Mouse (Mus musculus) heart, embryonic 10.5 days (tissue): Measurements from ENCODE around the gene Drc7. TPM values are rescaled to one million over a fixed set of nuclear protein-coding genes. Genes with fewer than 3 reads are reported as not detected.
"Not testable (repeated sequence)": the region's sequence is repeated elsewhere in the genome, so short reads cannot be mapped to it uniquely, and the experiment has no call there.

Source experiments
- DNase-seq: peaks from one replicate; pipeline ENCODE4 v3.0.0-alpha.2; 2017; ENCODE audit warnings: low spot score
- H3K27ac ChIP-seq: fragments of 300-500 bp; sonication (generic); 2 replicates; pipeline ENCODE4 v1.5.1; 2016; ENCODE audit warnings: mild to moderate bottlenecking
- H3K27me3 ChIP-seq: fragments of 300-500 bp; sonication (generic); 2 replicates; pipeline ENCODE4 v1.6.1; 2016; ENCODE audit warnings: mild to moderate bottlenecking; ENCODE audit not compliant: poor library complexity, insufficient read depth, severe bottlenecking
- H3K36me3 ChIP-seq: fragments of 300-500 bp; sonication (generic); 2 replicates; pipeline ENCODE4 v1.6.1; 2016; ENCODE audit warnings: mild to moderate bottlenecking, moderate library complexity
- H3K4me1 ChIP-seq: fragments of 300-500 bp; sonication (generic); 2 replicates; pipeline ENCODE4 v1.6.1; 2016; ENCODE audit warnings: mild to moderate bottlenecking
- H3K4me3 ChIP-seq: fragments of 300-500 bp; sonication (generic); 2 replicates; pipeline ENCODE4 v1.5.1; 2016; ENCODE audit warnings: mild to moderate bottlenecking, moderate library complexity
- H3K9me3 ChIP-seq: fragments of 300-500 bp; sonication (generic); 2 replicates; pipeline ENCODE4 v1.6.1; 2016; ENCODE audit warnings: mild to moderate bottlenecking, moderate library complexity
- WGBS: fragments of 180-500 bp; shearing (Covaris S2); methylation state at CpG from one replicate; pipeline ENCODE4 v1.1.7; 2016; 5-methylcytosine and 5-hydroxymethylcytosine counted together
- polyA plus RNA-seq: library from polyadenylated mRNA; unstranded; fragments of >200 nt; fragmentation: Nextera tagmentation; extraction: Ambion mirVana; gene quantifications from 2 replicates; pipeline ENCODE4 v1.2.1, GENCODE M21; 2016

The Drc7 gene
- polyA plus RNA-seq: 0.09 TPM in 1 of 2 replicates, not detected in the other

- no peak within 1 kb of the TSS for H3K4me3 ChIP-seq
- DNase-seq: no peak
- peaks cover 11% of the 10 kb centered on the region; the same call in 1 of the 2 replicates for H3K4me1 ChIP-seq
- H3K36me3 ChIP-seq: no peaks in the 10 kb centered on the region
- H3K27ac ChIP-seq: no peak within 1 kb of the TSS
- WGBS: 24% methylated on average over 2 of the region's 2 CpGs
- no peaks in the 10 kb centered on the region for H3K9me3 ChIP-seq
- no peaks in the 10 kb centered on the region for H3K27me3 ChIP-seq
Observed at GRCm38 (mm10) chr8:95054927-95055510, at the start of gene Drc7. Drc7 (plus strand) TSS chr8:95055103.

GRCm38 (mm10) chr8:95012442-95012919 is 42.4 kb upstream of the Drc7 start:
- WGBS: 73% methylated on average over 15 of the region's 15 CpGs
- no peak overlapping the region for H3K27ac ChIP-seq
- DNase-seq: no peak
- H3K9me3 ChIP-seq: no peaks in the 10 kb centered on the region
- H3K4me3 ChIP-seq: no peak overlapping the region
- peaks cover 38% of the 10 kb centered on the region for H3K36me3 ChIP-seq
- peaks cover 4% of the 10 kb centered on the region; the same call in 1 of the 2 replicates for H3K27me3 ChIP-seq
- H3K4me1 ChIP-seq: peaks cover 16% of the 10 kb centered on the region

DNA sequence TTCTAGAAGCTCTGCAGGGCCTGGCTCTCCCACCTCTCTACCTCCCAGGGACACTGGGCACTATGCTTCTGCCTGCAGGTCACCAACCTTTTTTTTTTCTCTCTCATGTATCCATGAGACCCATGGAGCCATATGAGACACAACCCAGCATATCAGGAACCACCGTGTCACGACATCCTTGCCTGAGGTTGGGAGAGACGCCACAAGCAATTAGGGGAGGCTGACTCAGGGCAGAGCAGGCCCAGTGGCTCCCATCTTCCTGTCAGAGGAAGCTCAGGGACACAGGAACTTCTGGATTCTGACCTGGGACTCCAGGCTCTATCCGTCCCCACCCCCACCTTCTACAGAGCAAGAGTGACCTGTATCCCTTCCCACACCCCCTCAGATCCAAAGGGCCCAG is 39.0 kb upstream of the Drc7 start:
- Histone ChIP-seq H3K4me3 (no peak overlapping the region), H3K9me3 (no peaks in the 10 kb centered on the region), H3K27me3 (no peaks in the 10 kb centered on the region), H3K4me1 (peaks cover 28% of the 10 kb centered on the region), H3K27ac (no peak overlapping the region), H3K36me3 (peaks cover 20% of the 10 kb centered on the region)
- DNase-seq: no peak
- 68% methylated on average over 4 of the region's 4 CpGs for WGBS

- no peak overlapping the region for H3K4me3 ChIP-seq
- H3K4me1 ChIP-seq: peaks cover 30% of the 10 kb centered on the region
- no peaks in the 10 kb centered on the region for H3K27me3 ChIP-seq
- 45% methylated on average over 4 of the region's 4 CpGs for WGBS
- H3K27ac ChIP-seq: no peak overlapping the region
- DNase-seq: no peak
- H3K9me3 ChIP-seq: no peaks in the 10 kb centered on the region
- peaks cover 13% of the 10 kb centered on the region for H3K36me3 ChIP-seq
Observed at GRCm38 (mm10) chr8:95016684-95017083, 38.2 kb upstream of the Drc7 start.

- 67% methylated on average over 11 of the region's 11 CpGs for WGBS
- no peaks in the 10 kb centered on the region for H3K27me3 ChIP-seq
- DNase-seq: no peak
- 0 out of 2 replicates have a peak, but pooled peaks cover 7% of the 10 kb centered on the region for H3K36me3 ChIP-seq
- peaks cover 31% of the 10 kb centered on the region for H3K4me1 ChIP-seq
- H3K27ac ChIP-seq: no peak within 1 kb of the TSS
- H3K4me3 ChIP-seq: no peak within 1 kb of the TSS
- no peaks in the 10 kb centered on the region for H3K9me3 ChIP-seq
Observed at GRCm38 (mm10) chr8:95017451-95017850, 37.5 kb upstream of the Drc7 start, which contains the start of gene Adgrg3. Adgrg3 (plus strand) TSS chr8:95017692.

DNA sequence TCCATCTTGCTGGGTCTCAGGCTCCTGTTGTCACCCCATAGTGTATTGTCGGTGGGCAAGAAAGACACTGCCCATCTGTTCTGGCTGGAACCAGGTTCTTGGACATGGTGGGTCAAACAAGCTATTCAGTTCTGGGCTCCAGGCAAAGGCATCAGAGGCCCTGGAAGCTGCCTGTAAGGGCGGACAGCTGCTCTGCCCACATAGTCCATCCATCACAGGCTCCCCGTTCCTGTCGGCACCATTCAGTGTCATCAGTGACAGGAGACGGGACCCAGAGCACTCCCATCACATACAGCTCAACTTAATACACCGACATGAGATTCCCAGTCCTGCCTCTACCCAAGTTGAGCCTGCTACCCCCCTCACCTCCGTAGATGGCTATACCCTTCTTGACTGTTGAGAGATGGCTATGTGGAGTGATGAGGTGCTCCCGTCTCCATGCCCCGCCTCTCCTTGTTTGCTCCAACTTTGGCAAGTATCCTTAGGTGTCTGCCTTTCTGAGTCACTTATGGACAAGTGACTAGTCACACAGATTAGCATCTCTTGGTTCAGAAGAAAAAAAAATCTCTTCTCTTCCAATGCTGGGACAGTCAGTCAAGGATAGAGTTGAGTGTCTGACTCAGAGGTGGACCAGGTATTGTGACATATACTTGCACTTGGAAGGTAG is 36.8 kb upstream of the Drc7 start:
- Histone ChIP-seq H3K9me3 (no peaks in the 10 kb centered on the region), H3K36me3 (0 out of 2 replicates have a peak, but pooled peaks cover under 1% of the 10 kb centered on the region), H3K27ac (no peak overlapping the region), H3K4me3 (no peak overlapping the region), H3K27me3 (no peaks in the 10 kb centered on the region), H3K4me1 (peaks cover 34% of the 10 kb centered on the region)
- no peak for DNase-seq
- WGBS: 52% methylated on average over 9 of the region's 9 CpGs

- 34% methylated on average over 12 of the region's 12 CpGs for WGBS
- no peaks in the 10 kb centered on the region for H3K9me3 ChIP-seq
- H3K27ac ChIP-seq: peak overlapping the region; percentile 65; the same call in 1 of the 2 replicates
- H3K4me3 ChIP-seq: peak overlapping the region; percentile 3; the same call in 1 of the 2 replicates
- no peaks in the 10 kb centered on the region for H3K36me3 ChIP-seq
- no peak for DNase-seq
- H3K27me3 ChIP-seq: no peaks in the 10 kb centered on the region
- peaks cover 37% of the 10 kb centered on the region for H3K4me1 ChIP-seq
Observed at GRCm38 (mm10) chr8:95020293-95020777, 34.6 kb upstream of the Drc7 start.

DNA sequence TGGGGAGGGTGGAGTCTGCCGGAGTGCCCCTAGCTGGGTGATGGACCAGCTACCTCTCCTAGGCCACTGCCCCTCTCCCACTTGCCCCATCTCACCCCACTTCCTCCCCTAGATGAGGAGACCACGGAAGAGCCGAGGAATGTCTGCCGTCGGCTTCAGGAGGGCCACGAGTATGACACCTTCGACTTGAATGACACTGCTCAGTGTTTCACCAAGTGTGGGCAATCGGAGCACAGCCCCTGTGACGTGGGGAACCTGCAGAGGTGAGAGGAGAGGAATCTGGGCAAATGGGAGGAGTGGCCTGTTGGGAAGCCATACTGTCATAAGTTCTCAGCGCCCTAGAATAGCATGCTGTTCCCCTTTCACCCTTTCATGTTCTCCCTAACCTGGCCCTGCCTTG is 34.1 kb upstream of the Drc7 start:
- no peak for DNase-seq
- Histone ChIP-seq H3K36me3 (no peaks in the 10 kb centered on the region), H3K27ac (peak overlapping the region; percentile 65; the same call in 1 of the 2 replicates), H3K27me3 (no peaks in the 10 kb centered on the region), H3K4me3 (peak overlapping the region; percentile 3; the same call in 1 of the 2 replicates), H3K9me3 (no peaks in the 10 kb centered on the region), H3K4me1 (peaks cover 37% of the 10 kb centered on the region)
- 53% methylated on average over 10 of the region's 10 CpGs for WGBS

- DNase-seq: no peak
- Histone ChIP-seq H3K4me3 (no peak overlapping the region), H3K27me3 (no peaks in the 10 kb centered on the region), H3K36me3 (no peaks in the 10 kb centered on the region), H3K27ac (no peak overlapping the region), H3K9me3 (no peaks in the 10 kb centered on the region), H3K4me1 (peaks cover 20% of the 10 kb centered on the region)
- 20% methylated on average over 8 of the region's 8 CpGs for WGBS
Observed at GRCm38 (mm10) chr8:95023201-95023600, 31.7 kb upstream of the Drc7 start.

DNA sequence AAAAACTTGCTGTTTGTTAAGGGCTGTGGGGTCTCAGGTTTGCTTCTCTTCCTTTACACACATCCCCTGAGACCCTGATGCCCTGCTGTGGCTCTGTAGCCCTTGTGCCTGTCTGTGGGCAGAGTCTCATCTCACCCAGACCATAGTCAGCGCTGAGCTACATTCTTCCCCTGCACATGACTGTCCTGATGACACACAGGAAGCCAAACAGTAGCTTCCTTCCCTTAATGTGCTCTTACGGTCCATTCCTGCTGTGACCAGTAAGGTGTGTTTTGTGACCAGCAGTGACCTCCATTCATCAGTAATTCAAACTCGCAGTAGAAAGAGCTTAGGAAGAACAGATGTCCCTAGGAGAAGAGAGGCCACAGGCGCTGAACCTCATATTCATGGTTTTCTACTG is 30.5 kb upstream of the Drc7 start:
- H3K9me3 ChIP-seq: no peaks in the 10 kb centered on the region
- 73% methylated on average over 4 of the region's 4 CpGs for WGBS
- no peak overlapping the region for H3K4me3 ChIP-seq
- H3K4me1 ChIP-seq: peaks cover 20% of the 10 kb centered on the region
- no peaks in the 10 kb centered on the region for H3K36me3 ChIP-seq
- no peak overlapping the region for H3K27ac ChIP-seq
- no peaks in the 10 kb centered on the region for H3K27me3 ChIP-seq
- no peak for DNase-seq

- no peak for DNase-seq
- 63% methylated on average over 2 of the region's 2 CpGs for WGBS
- no peak overlapping the region for H3K27ac ChIP-seq
- no peak overlapping the region for H3K4me3 ChIP-seq
- H3K9me3 ChIP-seq: no peaks in the 10 kb centered on the region
- no peaks in the 10 kb centered on the region for H3K36me3 ChIP-seq
- H3K27me3 ChIP-seq: no peaks in the 10 kb centered on the region
- H3K4me1 ChIP-seq: peaks cover 17% of the 10 kb centered on the region
Observed at GRCm38 (mm10) chr8:95025421-95025820, 29.5 kb upstream of the Drc7 start.

GRCm38 (mm10) chr8:95028391-95028790 is 26.5 kb upstream of the Drc7 start:
- WGBS: 49% methylated on average over 7 of the region's 7 CpGs
- H3K27me3 ChIP-seq, H3K9me3 ChIP-seq, H3K4me1 ChIP-seq, DNase-seq, H3K36me3 ChIP-seq, H3K27ac ChIP-seq, H3K4me3 ChIP-seq: not testable (repeated sequence)
